Mouse (Mus musculus): ENCODE measurements around the gene Crebzf. TPM values are rescaled to one million over a fixed set of nuclear protein-coding genes. Genes with fewer than 3 reads are reported as not detected.

Crebzf gene
- polyA plus RNA-seq, 1 experiment from 2014 or later, result 35.0 TPM

DNA sequence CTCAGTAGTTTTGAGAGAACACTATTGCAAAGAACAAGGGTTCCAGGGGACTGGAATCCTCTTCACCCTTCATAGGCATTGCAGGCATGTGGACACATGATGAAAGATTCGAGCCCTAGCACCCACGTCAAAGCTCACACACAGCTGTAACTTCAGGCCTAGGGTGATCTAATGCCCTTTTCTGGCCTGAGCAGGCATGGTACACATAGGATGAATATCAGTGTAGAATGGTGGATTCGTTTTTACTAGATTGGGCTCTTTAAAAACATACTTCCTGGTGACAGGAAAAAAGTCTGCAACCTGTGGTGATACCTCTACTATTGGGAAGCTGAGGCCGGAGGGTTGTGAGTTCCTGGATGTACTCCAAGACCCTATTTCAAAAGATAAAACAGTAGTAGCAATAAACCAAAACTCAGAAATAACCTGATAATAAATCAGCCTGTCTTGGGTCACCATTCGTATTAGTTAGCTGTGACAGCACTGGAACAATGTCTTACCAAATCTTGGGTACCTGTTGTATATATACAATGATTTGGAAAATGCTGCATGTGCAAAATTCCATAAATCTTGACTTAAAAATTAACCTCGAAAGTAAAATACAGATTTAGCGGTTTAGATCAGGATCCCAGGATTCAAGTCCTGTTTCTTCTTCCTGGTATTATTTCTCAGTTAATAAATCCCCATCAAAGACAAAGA, 13.8 kb downstream of the Crebzf start:
- Histone ChIP-seq H3K4me1 (replicated peaks) (peaks cover 7% of the 10 kb centered on the region), H3K4me2 (replicated peaks) (peak overlapping the region; percentile 73), H3K9me3 (no peaks in the 10 kb centered on the region), H3K9ac (peak overlapping the region; percentile 82), H3K36me3 (no peaks in the 10 kb centered on the region), H3K27me3 (replicated peaks) (no peaks in the 10 kb centered on the region), H3K27ac (0 out of 2 replicates have a peak overlapping the region, but pooled peaks have one; percentile 37), H3K4me3 (replicated peaks) (peak overlapping the region; percentile 76)
- WGBS, result 16% methylated on average over 7 of the region's 7 CpGs
- no peak for ATAC-seq

DNA sequence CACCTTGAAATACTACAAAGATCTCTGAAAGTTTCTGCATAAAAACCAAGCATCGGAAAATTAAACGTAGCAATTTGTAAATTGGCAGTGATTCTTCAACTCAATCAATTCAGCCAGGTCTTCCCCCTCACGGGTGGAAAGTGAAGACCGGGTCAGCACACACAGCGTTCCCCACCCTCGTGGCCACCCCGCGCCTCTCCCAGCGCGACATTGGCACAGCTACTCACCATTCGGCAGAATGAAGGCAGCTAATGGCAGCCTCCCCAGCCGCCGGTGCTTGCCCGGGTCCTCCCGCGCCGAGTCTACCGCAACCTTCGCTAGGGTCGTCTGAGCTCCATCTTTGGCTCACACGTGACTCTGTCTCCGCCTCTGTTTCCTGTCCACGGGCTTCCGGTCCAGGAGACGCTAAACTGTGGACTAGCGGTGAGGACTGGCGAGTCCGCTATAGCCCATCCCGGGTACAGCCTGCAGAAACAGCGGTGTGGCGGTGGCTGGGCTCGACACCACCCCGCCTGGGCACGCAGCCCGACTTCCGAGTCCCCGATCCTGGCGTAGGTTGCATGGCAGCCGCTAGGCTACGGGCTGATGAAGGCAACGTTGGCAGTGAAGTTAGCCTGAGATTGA, 14.4 kb downstream of the Crebzf start, which contains the start of gene Tmem126a:
Tmem126a (minus strand) TSS at position 385 of the 624 bp plus-strand sequence.
- Histone ChIP-seq H3K4me3 (replicated peaks) (peak within 1 kb of the TSS; percentile 76), H3K4me1 (replicated peaks) (peaks cover 7% of the 10 kb centered on the region), H3K27ac (peak within 1 kb of the TSS; percentile 91), H3K9me3 (no peaks in the 10 kb centered on the region), H3K27me3 (replicated peaks) (no peaks in the 10 kb centered on the region), H3K36me3 (no peaks in the 10 kb centered on the region), H3K9ac (peak within 1 kb of the TSS; percentile 82), H3K4me2 (replicated peaks) (peak within 1 kb of the TSS; percentile 73)
- peak; percentile 96 for ATAC-seq
- under 1% methylated on average over 41 of the region's 41 CpGs for WGBS

DNA sequence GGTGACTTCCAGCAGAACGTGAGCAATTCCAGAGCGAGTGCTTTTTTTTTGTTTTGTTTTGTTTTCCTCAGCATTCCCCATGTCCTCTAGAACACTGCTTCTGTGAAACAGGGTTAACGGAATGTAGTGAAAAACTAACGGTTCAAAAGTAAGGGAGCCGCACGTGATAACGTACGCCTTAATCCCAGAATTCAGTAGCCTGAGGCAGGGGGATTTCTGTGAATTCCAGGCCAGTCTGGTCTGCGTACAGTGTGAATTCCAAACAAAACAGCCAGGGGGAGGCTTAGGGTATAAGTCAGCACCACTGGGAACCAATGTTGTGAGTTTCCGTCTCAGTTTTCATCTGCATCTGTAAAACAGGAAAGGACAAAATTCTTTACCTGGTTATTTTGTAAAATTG, 15.0 kb downstream of the Crebzf start:
- Histone ChIP-seq H3K4me1 (replicated peaks) (peaks cover 7% of the 10 kb centered on the region), H3K27ac (peak overlapping the region; percentile 91), H3K4me3 (replicated peaks) (peak overlapping the region; percentile 76), H3K36me3 (no peaks in the 10 kb centered on the region), H3K9ac (peak overlapping the region; percentile 82), H3K4me2 (replicated peaks) (peak overlapping the region; percentile 73), H3K9me3 (no peaks in the 10 kb centered on the region), H3K27me3 (replicated peaks) (no peaks in the 10 kb centered on the region)
- peak; percentile 61 for ATAC-seq
- 8% methylated on average over 10 of the region's 10 CpGs for WGBS

DNA sequence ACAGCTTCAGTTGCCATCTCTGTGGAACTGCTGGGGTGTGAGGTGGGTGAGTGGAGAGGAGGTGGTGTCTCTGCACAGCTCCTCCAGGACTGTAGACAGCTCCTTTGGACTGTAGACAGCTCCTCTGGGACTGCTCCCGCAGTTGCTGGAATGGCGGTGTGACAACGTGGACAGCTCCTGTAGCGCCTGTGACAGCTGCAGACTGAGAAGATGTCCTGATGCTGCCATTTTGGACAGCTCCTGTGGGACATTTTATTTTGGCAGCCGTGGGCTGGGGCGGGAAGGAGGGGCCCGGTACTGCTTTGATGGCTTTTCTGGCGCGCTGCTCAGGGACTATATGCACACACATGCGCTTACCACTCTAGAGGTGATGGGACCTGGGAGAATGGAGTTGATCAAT, 17.8 kb downstream of the Crebzf start:
- H3K4me2 ChIP-seq (replicated peaks), result no peak overlapping the region
- H3K9ac ChIP-seq, result no peak overlapping the region
- H3K9me3 ChIP-seq, result no peaks in the 10 kb centered on the region
- H3K36me3 ChIP-seq, result no peaks in the 10 kb centered on the region
- no peak for ATAC-seq
- no peak overlapping the region for H3K27ac ChIP-seq
- WGBS, result 47% methylated on average over 10 of the region's 10 CpGs
- no peaks in the 10 kb centered on the region for H3K27me3 ChIP-seq (replicated peaks)
- H3K4me3 ChIP-seq (replicated peaks), result no peak overlapping the region
- H3K4me1 ChIP-seq (replicated peaks), result peaks cover 7% of the 10 kb centered on the region

DNA sequence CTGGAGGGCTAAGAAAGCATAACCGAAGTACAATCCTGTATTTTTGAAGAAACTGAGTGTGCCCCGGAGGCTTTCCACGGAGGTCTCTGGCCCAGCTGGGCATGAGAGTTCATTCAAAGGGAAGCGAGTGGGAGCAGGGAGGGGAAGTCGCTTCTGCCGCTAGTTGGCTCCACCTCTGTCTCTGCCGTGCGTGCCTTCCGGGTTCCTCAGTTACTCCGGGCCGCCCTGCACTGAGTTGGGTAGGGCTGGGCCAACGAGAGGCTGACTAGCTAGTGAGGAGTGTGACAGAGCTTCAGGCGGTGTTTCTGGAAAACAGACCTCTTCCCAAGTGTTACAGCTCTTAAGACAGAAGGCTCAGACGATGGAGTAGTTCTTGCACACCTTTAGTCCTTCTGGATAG, 18.4 kb downstream of the Crebzf start:
- Histone ChIP-seq H3K27ac (no peak overlapping the region), H3K36me3 (no peaks in the 10 kb centered on the region), H3K9me3 (no peaks in the 10 kb centered on the region), H3K4me2 (replicated peaks) (peak overlapping the region; percentile 27), H3K9ac (no peak overlapping the region), H3K4me3 (replicated peaks) (no peak overlapping the region), H3K27me3 (replicated peaks) (no peaks in the 10 kb centered on the region), H3K4me1 (replicated peaks) (peaks cover 3% of the 10 kb centered on the region)
- ATAC-seq, result no peak
- 19% methylated on average over 14 of the region's 14 CpGs for WGBS

DNA sequence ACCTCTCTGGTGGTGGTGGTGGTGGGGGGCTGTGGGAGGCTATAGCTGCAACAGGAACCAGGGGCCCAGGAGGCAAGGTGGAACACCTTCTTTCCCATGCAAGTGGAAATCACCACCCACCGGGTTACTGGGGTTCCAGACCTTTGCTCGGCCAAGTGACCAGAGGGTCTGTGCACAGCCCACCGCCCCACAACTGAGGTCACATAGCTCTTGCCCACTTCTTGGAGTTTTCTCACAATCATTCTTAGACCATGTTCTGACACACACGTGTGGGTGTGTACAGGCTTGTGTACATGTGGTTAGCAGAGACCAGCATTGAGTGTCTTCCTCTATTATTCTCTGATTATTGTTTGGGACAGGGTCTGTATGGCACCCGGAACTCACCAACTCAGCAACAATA, 18.9 kb downstream of the Crebzf start:
- ATAC-seq, result no peak
- 86% methylated on average over 5 of the region's 5 CpGs for WGBS
- Histone ChIP-seq H3K4me1 (replicated peaks) (no peaks in the 10 kb centered on the region), H3K4me2 (replicated peaks) (no peak overlapping the region), H3K27ac (no peak overlapping the region), H3K9me3 (no peaks in the 10 kb centered on the region), H3K36me3 (no peaks in the 10 kb centered on the region), H3K27me3 (replicated peaks) (no peaks in the 10 kb centered on the region), H3K4me3 (replicated peaks) (no peak overlapping the region), H3K9ac (no peak overlapping the region)

DNA sequence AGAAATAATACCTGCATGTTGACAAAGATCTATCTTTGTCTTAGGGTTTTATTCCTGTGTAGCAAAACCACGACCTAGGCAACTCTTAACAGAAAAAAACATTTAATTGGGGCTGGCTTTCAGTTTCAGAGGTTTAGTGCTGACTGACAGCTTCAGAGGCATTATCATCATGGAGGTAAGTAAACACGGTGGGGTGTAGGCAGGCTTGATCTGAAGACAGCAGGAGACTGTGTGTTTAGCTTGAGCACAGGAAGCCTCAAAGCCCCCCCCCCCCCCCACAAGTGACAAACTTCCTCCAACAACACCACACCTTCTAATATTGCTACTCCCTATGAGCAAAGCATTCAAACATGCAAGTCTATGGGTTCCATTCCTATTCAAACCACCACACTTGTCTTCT, 31.0 kb downstream of the Crebzf start:
- no peak overlapping the region for H3K4me2 ChIP-seq (replicated peaks)
- no peaks in the 10 kb centered on the region; the same call in 1 of the 2 replicates for H3K4me1 ChIP-seq (replicated peaks)
- H3K9me3 ChIP-seq, result no peaks in the 10 kb centered on the region
- H3K9ac ChIP-seq, result no peak overlapping the region
- ATAC-seq, result no peak
- no peaks in the 10 kb centered on the region for H3K36me3 ChIP-seq
- 62% methylated on average over 2 of the region's 2 CpGs for WGBS
- H3K27ac ChIP-seq, result no peak overlapping the region
- no peak overlapping the region for H3K4me3 ChIP-seq (replicated peaks)
- H3K27me3 ChIP-seq (replicated peaks), result no peaks in the 10 kb centered on the region

DNA sequence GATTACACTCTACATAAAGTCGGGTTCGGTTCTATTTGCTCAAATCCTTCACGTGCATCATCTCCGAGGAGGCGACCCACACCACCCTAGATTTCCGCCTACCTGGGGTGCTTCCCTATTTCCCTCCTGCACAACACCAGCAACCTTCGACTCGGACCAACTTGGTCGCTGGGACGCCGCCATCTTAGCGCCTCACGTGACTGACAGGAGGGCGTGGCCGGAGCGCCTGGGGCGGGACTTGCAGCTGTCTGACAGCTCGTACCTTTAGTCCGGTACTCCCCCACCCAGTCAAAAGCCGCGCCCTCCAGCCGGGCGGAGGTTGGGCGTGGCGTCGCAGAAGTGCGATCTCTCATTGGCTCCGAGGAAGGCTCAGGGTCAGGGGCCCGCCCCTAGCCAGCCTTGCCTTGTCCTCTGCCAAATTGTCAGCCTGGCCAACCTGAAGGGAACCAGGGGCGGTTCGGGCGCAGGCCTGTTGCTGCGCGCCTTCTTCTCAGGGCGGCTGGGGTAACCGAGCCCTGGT, 33.3 kb downstream of the Crebzf start, which contains the start of gene Tmem126b:
Tmem126b (minus strand) TSS at position 209 of the 520 bp plus-strand sequence.
- H3K27ac ChIP-seq, result peak within 1 kb of the TSS; percentile 45; the same call in 1 of the 2 replicates
- no peaks in the 10 kb centered on the region for H3K36me3 ChIP-seq
- peak; percentile 100 for ATAC-seq
- H3K9me3 ChIP-seq, result no peaks in the 10 kb centered on the region
- H3K4me2 ChIP-seq (replicated peaks), result peak within 1 kb of the TSS; percentile 94
- under 1% methylated on average over 36 of the region's 36 CpGs for WGBS
- H3K9ac ChIP-seq, result peak within 1 kb of the TSS; percentile 67
- no peaks in the 10 kb centered on the region for H3K27me3 ChIP-seq (replicated peaks)
- H3K4me3 ChIP-seq (replicated peaks), result peak within 1 kb of the TSS; percentile 62
- no peaks in the 10 kb centered on the region; the same call in 1 of the 2 replicates for H3K4me1 ChIP-seq (replicated peaks)

DNA sequence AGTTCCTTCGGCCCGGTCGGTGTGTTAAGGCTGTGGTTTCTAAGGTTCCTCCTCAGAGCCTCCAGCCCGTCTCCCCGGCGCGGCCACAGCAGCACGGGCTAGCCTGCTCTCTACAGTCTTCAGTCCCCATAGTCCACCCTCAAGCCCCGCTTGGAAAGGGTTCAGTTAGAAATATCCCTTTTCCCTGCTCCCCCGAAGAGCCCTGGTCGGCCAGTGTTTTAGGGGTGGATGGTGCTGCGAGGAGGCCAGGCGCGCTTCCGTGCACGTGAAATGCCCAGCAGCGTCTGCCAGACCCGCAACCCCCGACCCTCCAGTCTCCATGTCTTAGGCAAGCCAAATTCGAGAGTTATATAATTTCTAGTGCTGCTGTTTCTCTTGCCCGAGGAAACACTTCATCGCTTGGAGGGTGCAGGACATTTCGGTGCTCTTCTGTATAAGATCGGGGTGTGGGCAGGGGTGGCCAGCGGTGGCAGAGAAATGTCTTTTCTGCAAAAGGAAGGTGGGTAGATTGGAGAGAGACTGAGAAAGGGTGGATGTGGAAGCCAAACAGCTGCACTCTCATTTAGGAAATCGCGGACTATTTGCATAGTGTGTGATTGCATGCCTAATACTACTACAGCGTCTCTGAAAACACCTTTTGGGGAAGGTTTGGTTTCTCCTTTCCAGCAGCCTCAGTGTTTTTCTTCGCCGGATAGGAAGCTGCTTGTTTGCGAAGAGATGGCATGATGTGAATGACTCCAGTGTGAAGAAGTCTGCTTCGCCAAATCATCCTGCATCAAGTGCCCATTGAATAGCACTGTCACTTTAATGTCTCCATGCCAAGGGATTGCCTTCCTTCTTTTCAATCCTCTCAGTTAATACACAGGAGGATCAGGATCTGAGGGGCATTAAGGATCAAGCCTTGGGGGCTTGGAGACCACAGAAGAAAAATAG, 34.0 kb downstream of the Crebzf start, which contains the start of gene Dlg2:
Dlg2 (plus strand) TSS at position 360 of the 933 bp plus-strand sequence.
- WGBS, result 1% methylated on average over 32 of the region's 32 CpGs
- peak within 1 kb of the TSS; percentile 67 for H3K9ac ChIP-seq
- H3K4me3 ChIP-seq (replicated peaks), result peak within 1 kb of the TSS; percentile 62
- H3K9me3 ChIP-seq, result no peaks in the 10 kb centered on the region
- H3K27me3 ChIP-seq (replicated peaks), result no peaks in the 10 kb centered on the region
- H3K4me1 ChIP-seq (replicated peaks), result no peaks in the 10 kb centered on the region; the same call in 1 of the 2 replicates
- ATAC-seq, result peak; percentile 84
- H3K27ac ChIP-seq, result peak within 1 kb of the TSS; percentile 45; the same call in 1 of the 2 replicates
- H3K4me2 ChIP-seq (replicated peaks), result peak within 1 kb of the TSS; percentile 94
- H3K36me3 ChIP-seq, result no peaks in the 10 kb centered on the region

DNA sequence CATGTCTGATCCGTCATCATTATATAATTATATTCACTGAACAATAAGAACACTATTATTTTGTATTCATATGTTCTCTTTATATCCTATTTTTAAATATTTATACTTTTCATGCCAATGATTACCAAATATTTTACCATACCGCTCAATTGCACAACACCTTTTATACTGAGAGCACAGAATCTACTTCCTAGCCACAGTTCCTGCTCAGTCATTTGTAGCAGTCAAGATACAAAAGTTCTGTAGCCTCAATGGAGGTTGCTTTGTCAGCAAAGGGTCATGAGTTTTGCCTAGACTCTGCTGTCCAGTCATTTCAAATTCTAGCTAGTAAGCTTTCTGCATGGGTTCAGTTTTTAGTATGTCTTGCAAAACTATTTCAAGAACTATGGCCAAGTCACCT, 40.1 kb downstream of the Crebzf start:
- no peak overlapping the region for H3K4me3 ChIP-seq (replicated peaks)
- H3K27ac ChIP-seq, result no peak overlapping the region
- no peak overlapping the region for H3K9ac ChIP-seq
- H3K4me1 ChIP-seq (replicated peaks), result no peaks in the 10 kb centered on the region
- ATAC-seq, result no peak
- no peak overlapping the region for H3K4me2 ChIP-seq (replicated peaks)
- H3K36me3 ChIP-seq, result no peaks in the 10 kb centered on the region
- H3K9me3 ChIP-seq, result no peaks in the 10 kb centered on the region
- no peaks in the 10 kb centered on the region for H3K27me3 ChIP-seq (replicated peaks)
- WGBS, result 91% methylated on average over 2 of the region's 2 CpGs

Data from intestine, embryonic 15.5 days (tissue).